Mouse (Mus musculus): ENCODE data around the gene Zdhhc7. TPM values are rescaled to one million over a fixed set of nuclear protein-coding genes. Genes with fewer than 3 reads are reported as not detected.

Zdhhc7 gene
- polyA plus RNA-seq, 1 experiment from 2014 or later, result 30.7 TPM

DNA sequence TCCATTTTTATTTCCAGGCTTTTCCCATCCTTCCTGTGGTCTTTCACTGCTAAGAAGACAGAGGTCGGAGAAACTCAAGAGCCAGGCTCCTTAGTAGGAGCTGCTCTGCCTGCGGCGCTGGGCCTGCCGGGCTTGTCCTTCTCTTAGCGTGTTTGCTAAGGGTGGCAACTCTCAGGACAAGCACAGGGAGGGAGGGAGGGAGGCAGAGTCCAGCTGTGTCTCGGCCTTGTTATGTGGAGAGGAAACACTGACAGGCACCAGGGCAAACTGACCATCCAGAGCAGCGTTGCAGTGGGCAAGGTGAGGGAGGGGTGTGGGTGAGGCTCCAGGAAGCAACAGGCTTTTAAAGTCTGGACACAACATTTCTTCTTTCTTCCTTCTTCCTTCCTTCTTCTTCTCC is 11.8 kb downstream of the Zdhhc7 start:
- 77% methylated on average over 7 of the region's 7 CpGs for WGBS
- H3K4me3 ChIP-seq, result no peak overlapping the region
- no peak overlapping the region for H3K9ac ChIP-seq
- H3K27ac ChIP-seq (replicated peaks), result no peak overlapping the region
- H3K4me1 ChIP-seq (replicated peaks), result no peaks in the 10 kb centered on the region
- no peak overlapping the region for H3K4me2 ChIP-seq
- H3K27me3 ChIP-seq, result no peaks in the 10 kb centered on the region
- H3K36me3 ChIP-seq, result peaks cover 64% of the 10 kb centered on the region
- H3K9me3 ChIP-seq, result no peaks in the 10 kb centered on the region
- ATAC-seq (ENCODE audit: low FRiP score, low read depth), result no peak

DNA sequence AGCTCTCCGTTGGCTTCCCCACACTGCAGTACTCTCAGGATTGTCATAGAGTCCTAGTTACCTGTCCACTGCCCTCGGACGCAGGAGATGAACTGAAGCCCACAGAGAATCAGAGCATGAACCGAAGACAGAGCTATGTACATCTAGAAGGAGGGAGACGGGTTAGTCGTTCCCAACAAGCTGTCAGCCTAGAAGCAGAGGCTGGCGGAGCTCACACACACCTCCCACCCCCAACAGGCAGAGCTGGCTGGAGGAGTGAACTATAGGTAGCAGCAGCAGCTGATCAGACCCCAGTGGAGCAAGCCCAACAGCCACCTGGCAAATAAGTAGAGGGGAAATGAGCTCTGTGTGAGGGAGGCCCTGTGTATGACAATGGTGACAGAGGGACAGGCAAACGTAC is 16.5 kb downstream of the Zdhhc7 start:
- Histone ChIP-seq H3K27me3 (no peaks in the 10 kb centered on the region), H3K27ac (replicated peaks) (no peak overlapping the region), H3K4me1 (replicated peaks) (no peaks in the 10 kb centered on the region), H3K9me3 (no peaks in the 10 kb centered on the region), H3K4me2 (no peak overlapping the region), H3K4me3 (no peak overlapping the region), H3K9ac (no peak overlapping the region), H3K36me3 (peaks cover 61% of the 10 kb centered on the region)
- WGBS, result 93% methylated on average over 8 of the region's 8 CpGs
- no peak for ATAC-seq (ENCODE audit: low FRiP score, low read depth)

DNA sequence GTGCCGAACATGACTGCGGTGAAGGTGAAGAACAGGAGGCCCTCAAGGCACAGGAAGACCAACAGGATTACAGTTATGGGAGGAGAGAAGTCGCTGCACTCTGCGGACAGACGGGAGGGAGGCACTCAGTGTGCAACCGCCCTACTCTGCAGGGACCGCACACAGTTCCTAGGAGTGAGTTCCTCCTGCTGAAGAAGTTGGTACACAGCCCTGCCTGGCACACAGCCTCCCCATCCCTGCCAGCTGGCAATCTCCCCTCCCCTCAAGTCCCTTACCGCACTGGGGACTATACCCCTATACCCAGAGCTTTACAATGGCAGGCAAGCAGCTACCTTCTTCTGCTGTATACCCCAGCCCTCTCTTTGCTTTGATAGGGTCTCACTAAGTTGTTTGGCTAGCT is 18.0 kb downstream of the Zdhhc7 start:
- H3K4me3 ChIP-seq, result no peak overlapping the region
- no peak overlapping the region for H3K9ac ChIP-seq
- H3K9me3 ChIP-seq, result no peaks in the 10 kb centered on the region
- no peak overlapping the region for H3K4me2 ChIP-seq
- no peaks in the 10 kb centered on the region for H3K4me1 ChIP-seq (replicated peaks)
- 0 out of 2 replicates have a peak, but pooled peaks have one; percentile 17 for ATAC-seq (ENCODE audit: low FRiP score, low read depth)
- H3K27ac ChIP-seq (replicated peaks), result no peak overlapping the region
- 83% methylated on average over 8 of the region's 8 CpGs for WGBS
- H3K36me3 ChIP-seq, result peaks cover 55% of the 10 kb centered on the region
- no peaks in the 10 kb centered on the region for H3K27me3 ChIP-seq

DNA sequence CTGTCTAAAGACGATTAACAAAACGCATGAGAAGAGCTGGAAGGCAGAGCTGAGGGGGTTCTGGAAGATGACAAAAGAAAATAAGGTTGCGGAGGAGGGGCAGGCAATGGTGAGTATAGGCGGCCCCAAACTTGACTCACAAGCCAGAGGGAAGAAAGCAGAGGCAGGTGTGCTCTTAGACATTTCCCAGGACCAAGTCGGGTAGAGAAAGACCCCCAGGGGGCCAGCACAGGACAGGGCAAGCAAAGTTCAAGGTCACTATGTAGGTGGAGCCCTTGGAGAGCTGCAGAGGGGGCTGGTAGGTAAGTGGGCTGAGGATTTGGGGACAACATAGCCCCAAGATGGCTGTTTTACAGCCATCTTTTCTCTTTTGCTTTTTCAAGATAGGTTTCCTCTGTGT is 21.9 kb downstream of the Zdhhc7 start:
- H3K4me1 ChIP-seq (replicated peaks), result no peaks in the 10 kb centered on the region
- WGBS, result 65% methylated on average over 5 of the region's 5 CpGs
- H3K27me3 ChIP-seq, result no peaks in the 10 kb centered on the region
- H3K9me3 ChIP-seq, result no peaks in the 10 kb centered on the region
- no peak overlapping the region for H3K4me3 ChIP-seq
- no peak overlapping the region for H3K27ac ChIP-seq (replicated peaks)
- no peak for ATAC-seq (ENCODE audit: low FRiP score, low read depth)
- H3K36me3 ChIP-seq, result peaks cover 22% of the 10 kb centered on the region
- no peak overlapping the region for H3K4me2 ChIP-seq
- no peak overlapping the region for H3K9ac ChIP-seq

DNA sequence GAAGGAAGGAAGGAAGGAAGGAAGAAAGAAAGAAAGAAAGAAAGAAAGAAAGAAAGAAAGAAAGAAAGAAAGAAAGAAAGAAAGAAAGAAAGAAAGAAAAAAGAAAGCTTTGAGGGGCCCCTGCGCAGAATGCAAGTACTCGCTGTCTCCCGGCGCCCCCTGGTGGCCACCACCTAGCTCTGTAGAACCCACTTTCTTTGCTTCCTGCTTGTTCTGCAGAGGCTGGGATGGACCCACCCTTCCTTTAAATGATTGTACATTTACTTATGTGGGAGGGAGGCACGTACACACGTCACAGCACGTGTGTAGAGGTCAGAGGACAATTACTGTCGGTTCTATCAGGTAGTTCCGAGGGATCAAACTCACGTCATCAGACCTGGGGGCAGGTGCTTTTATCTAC is 23.2 kb downstream of the Zdhhc7 start:
- H3K4me3 ChIP-seq, result no peak overlapping the region
- no peak overlapping the region for H3K4me2 ChIP-seq
- H3K27ac ChIP-seq (replicated peaks), result no peak overlapping the region
- peak; percentile 20; the same call in 1 of the 2 replicates for ATAC-seq (ENCODE audit: low FRiP score, low read depth)
- no peaks in the 10 kb centered on the region for H3K27me3 ChIP-seq
- WGBS, result 16% methylated on average over 10 of the region's 10 CpGs
- no peaks in the 10 kb centered on the region for H3K4me1 ChIP-seq (replicated peaks)
- H3K9me3 ChIP-seq, result no peaks in the 10 kb centered on the region
- H3K36me3 ChIP-seq, result peaks cover 18% of the 10 kb centered on the region
- no peak overlapping the region for H3K9ac ChIP-seq

DNA sequence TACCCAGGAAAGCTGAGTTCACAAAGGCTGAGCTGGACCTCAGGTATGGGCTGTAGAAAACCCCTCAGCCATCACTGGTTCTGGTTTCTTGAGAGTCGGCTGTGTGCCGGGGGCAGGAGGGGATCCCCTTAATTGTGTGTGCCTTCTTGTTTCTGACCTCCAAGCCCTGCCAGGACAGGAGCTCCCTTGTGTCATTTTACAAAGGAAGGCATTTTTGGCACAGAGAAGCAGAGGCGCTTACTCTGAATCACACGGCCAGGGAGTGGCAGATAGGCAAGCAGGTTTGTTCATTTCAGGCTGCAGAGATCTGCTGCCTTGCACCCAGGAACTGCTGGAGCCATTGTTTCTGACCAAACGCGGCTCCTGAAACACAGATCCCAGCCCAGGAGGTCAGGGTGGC is 25.9 kb downstream of the Zdhhc7 start:
- no peak overlapping the region for H3K27ac ChIP-seq (replicated peaks)
- H3K9me3 ChIP-seq, result no peaks in the 10 kb centered on the region
- H3K4me1 ChIP-seq (replicated peaks), result no peaks in the 10 kb centered on the region
- ATAC-seq (ENCODE audit: low FRiP score, low read depth), result no peak
- no peak overlapping the region for H3K9ac ChIP-seq
- 56% methylated on average over 6 of the region's 6 CpGs for WGBS
- H3K4me2 ChIP-seq, result no peak overlapping the region
- no peaks in the 10 kb centered on the region for H3K27me3 ChIP-seq
- no peak overlapping the region for H3K4me3 ChIP-seq
- no peaks in the 10 kb centered on the region for H3K36me3 ChIP-seq

DNA sequence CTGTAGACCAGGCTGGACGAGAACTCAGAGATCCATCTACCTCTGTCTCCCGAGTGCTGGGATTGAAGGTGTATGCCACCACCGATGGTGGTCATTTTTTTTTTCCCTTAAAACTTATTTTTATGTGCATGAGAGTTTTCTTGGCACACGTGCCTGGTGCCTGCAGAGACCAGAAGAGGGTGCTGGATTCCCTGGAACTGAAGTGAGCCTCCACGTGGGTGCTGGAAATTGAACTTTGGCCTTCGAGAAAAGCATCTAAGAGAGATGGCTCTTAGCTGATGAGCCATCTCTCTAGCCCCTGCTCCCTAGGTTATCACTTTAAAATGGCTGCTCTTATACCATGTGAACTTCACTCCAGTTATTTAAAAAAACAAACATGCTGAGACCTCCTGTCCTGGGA is 26.8 kb downstream of the Zdhhc7 start:
- no peak overlapping the region for H3K9ac ChIP-seq
- H3K27me3 ChIP-seq, result no peaks in the 10 kb centered on the region
- H3K36me3 ChIP-seq, result no peaks in the 10 kb centered on the region
- no peaks in the 10 kb centered on the region for H3K4me1 ChIP-seq (replicated peaks)
- H3K9me3 ChIP-seq, result no peaks in the 10 kb centered on the region
- no peak for ATAC-seq (ENCODE audit: low FRiP score, low read depth)
- 72% methylated on average over 6 of the region's 6 CpGs for WGBS
- H3K27ac ChIP-seq (replicated peaks), result no peak overlapping the region
- no peak overlapping the region for H3K4me3 ChIP-seq
- H3K4me2 ChIP-seq, result no peak overlapping the region

DNA sequence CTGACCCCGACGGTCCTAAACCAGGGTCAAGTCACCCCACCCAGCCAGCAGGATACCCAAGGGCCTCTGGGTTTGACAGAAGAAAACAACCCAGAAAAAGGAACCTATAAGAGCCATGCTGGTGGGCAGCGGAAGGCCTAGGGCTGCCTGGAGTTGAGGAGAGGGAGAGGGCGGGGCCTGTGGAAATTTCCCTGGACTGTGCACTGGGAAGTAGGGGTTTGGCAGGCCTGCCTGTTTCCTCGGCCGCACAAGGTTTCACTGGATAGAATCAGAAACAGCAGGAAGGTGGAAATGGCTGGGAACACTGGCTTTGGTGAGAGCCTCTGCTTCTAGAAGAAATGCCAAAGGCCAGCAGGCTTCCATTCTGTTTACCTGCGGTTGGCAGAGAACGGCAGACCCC is 28.5 kb downstream of the Zdhhc7 start:
- Histone ChIP-seq H3K4me3 (no peak overlapping the region), H3K27me3 (no peaks in the 10 kb centered on the region), H3K9me3 (no peaks in the 10 kb centered on the region), H3K4me1 (replicated peaks) (no peaks in the 10 kb centered on the region), H3K36me3 (no peaks in the 10 kb centered on the region), H3K9ac (no peak overlapping the region), H3K4me2 (no peak overlapping the region), H3K27ac (replicated peaks) (no peak overlapping the region)
- WGBS, result 83% methylated on average over 8 of the region's 8 CpGs
- no peak for ATAC-seq (ENCODE audit: low FRiP score, low read depth)

DNA sequence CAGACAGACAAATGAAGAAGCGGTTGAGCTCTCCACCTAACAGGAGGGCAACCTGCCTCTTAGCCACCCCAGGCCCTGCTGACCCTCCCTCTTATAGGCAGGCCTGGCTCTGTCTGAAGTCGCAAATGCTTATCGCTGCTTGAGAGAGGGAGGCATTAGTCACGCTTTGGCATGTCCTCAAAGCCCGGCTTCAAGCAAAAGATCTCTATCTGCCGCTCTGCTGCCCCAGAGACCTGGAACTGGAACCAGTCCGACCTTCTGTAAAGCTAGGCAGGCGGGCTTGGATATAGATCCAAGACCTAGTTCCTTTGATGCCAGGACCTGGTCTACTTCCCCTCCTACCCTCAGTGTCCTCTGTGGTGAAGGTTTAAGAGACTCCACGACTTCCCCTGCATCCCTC is 29.0 kb downstream of the Zdhhc7 start:
- ATAC-seq (ENCODE audit: low FRiP score, low read depth), result no peak; the same call in 1 of the 2 replicates
- Histone ChIP-seq H3K4me3 (no peak overlapping the region), H3K27me3 (no peaks in the 10 kb centered on the region), H3K9me3 (no peaks in the 10 kb centered on the region), H3K27ac (replicated peaks) (no peak overlapping the region), H3K36me3 (no peaks in the 10 kb centered on the region), H3K9ac (no peak overlapping the region), H3K4me1 (replicated peaks) (no peaks in the 10 kb centered on the region), H3K4me2 (no peak overlapping the region)
- 56% methylated on average over 9 of the region's 9 CpGs for WGBS

DNA sequence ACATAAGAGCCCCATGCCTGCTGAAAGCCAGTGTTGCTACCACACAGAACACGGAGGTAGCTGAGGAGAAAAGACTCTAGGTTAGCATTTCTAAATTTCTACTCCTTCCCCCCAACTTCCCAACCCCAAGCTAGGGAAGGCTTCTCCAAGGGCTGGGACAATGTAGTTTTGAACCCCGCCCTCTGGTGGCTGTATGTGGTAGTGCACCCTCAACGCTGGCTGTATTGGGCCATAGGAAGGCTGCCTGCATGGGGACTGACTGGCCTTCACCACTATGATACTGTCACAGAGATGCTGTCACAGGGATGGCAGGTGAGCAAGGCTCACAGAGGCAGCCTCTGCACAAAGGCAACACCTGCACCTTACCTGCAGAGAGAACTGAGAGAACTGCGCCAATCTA is 29.6 kb downstream of the Zdhhc7 start:
- H3K9ac ChIP-seq, result no peak overlapping the region
- H3K9me3 ChIP-seq, result no peaks in the 10 kb centered on the region
- no peaks in the 10 kb centered on the region for H3K4me1 ChIP-seq (replicated peaks)
- no peaks in the 10 kb centered on the region for H3K27me3 ChIP-seq
- no peak overlapping the region for H3K4me2 ChIP-seq
- H3K36me3 ChIP-seq, result no peaks in the 10 kb centered on the region
- H3K27ac ChIP-seq (replicated peaks), result no peak overlapping the region
- no peak overlapping the region for H3K4me3 ChIP-seq
- peak; percentile 75; the same call in 1 of the 2 replicates for ATAC-seq (ENCODE audit: low FRiP score, low read depth)
- WGBS, result 26% methylated on average over 4 of the region's 4 CpGs

DNA sequence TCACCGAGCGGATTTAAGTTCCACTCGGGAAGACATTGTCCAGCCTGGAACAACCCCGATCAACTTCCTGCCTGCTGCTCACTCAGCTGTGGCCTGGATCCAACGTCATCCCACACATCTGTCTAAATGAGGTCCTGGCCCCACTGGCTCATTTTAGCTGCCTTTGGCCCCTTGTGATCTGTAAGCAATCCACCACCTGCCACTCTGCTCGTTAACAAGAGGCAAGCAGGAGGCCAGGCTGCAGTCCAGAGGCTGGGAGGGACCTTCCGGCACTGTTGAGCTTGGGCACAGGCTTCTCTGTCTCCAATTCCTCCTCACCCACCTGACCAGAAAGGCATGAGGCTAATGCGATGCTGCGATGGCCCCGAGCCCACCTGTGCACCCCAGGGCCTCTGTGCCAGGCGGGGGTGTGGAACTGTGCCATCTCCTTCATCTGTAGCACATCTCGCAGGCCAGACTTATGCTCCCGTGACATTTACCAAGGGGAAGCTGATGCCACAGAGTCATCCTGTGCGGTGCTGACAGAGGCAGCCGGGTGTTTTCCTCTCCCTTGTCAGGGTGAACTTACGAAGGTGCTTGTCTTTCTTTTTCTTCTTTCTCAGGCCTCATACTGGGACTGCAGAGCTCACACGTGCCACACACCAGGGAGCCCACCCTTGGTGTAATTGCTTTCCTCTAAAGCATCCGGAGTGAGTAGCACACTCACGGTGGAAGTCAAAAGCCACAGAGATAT is 33.2 kb downstream of the Zdhhc7 start:
- H3K4me3 ChIP-seq, result no peak overlapping the region
- no peak for ATAC-seq (ENCODE audit: low FRiP score, low read depth)
- H3K36me3 ChIP-seq, result no peaks in the 10 kb centered on the region
- 53% methylated on average over 19 of the region's 19 CpGs for WGBS
- no peaks in the 10 kb centered on the region for H3K9me3 ChIP-seq
- H3K27ac ChIP-seq (replicated peaks), result no peak overlapping the region
- H3K4me2 ChIP-seq, result no peak overlapping the region
- H3K27me3 ChIP-seq, result no peaks in the 10 kb centered on the region
- no peaks in the 10 kb centered on the region for H3K4me1 ChIP-seq (replicated peaks)
- H3K9ac ChIP-seq, result no peak overlapping the region

DNA sequence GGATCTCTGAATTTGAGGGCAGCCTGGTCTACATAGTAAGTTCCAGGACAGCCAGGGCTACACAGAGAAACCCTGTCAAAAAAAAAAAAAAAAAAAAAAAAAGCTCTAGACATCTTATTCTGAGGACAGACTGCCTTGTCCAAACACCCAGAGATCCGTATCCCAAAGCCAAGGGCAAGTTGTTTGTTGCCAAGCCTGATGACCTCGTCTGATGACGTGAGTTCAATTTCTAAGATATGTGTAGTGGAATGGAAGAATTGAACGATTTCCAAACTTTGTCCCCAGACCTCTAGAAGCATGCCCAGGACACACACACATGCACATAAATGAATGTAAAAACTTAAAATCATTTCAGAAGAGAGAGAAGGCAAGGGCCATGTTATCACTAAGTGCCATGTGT is 35.1 kb downstream of the Zdhhc7 start:
- ATAC-seq (ENCODE audit: low FRiP score, low read depth), result no peak
- Histone ChIP-seq H3K9ac (no peak overlapping the region), H3K27ac (replicated peaks) (no peak overlapping the region), H3K27me3 (no peaks in the 10 kb centered on the region), H3K36me3 (no peaks in the 10 kb centered on the region), H3K4me1 (replicated peaks) (no peaks in the 10 kb centered on the region), H3K9me3 (no peaks in the 10 kb centered on the region), H3K4me3 (no peak overlapping the region), H3K4me2 (no peak overlapping the region)
- 88% methylated on average over 4 of the region's 4 CpGs for WGBS

DNA sequence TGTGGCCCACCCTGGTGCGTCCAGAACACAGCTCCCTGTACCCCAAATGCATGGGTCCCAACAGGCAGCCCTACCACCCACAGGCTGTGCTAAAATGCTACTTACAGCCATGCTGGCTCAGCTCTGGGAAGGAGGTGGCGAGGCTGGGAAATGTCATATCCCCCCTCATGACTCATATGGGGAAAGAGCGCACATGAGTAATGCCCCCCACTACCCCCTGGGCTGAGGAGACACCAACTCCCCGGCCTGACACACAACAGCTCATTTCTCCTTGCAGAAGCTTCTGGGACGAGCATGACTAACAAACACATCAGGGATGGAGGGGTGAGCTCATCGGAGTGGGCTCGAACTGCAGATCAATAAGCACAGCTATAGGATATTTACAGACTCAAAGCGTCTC is 35.7 kb downstream of the Zdhhc7 start:
- Histone ChIP-seq H3K27me3 (no peaks in the 10 kb centered on the region), H3K36me3 (no peaks in the 10 kb centered on the region), H3K4me2 (no peak overlapping the region), H3K9me3 (no peaks in the 10 kb centered on the region), H3K27ac (replicated peaks) (no peak overlapping the region), H3K4me1 (replicated peaks) (no peaks in the 10 kb centered on the region), H3K9ac (no peak overlapping the region), H3K4me3 (no peak overlapping the region)
- WGBS, result 93% methylated on average over 8 of the region's 8 CpGs
- ATAC-seq (ENCODE audit: low FRiP score, low read depth), result no peak

Data from hindbrain, embryonic 15.5 days (tissue).